Mouse (Mus musculus): ENCODE results near the gene Rin2.

DNA sequence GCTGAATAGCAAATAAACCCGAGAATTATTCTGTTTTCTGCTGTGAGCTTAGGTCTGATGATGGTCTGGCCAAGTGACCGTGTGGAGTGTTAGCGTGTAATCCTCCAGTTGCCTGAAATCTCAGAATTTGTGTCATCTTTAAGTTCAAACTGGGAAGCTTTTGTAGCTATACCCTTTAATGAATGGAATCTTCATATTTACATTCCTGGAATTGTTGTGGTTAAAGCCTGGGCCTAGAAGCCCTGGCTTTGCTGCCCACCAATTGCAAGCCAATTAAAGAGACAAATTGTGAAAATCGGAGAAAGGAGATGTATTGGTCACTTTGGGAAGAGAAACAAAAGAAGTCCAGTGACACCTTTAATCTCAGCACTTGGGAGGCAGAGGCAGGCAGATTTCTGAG, 6.6 kb downstream of the Rin2 start:
- no peak for TF ChIP-seq EP300 (IDR thresholded peaks at IDR 0.05; ENCODE audit: insufficient read depth, low read depth, low read length)
- no peak for TF ChIP-seq CTCF (IDR thresholded peaks at IDR 0.05; ENCODE audit: low read depth, low read length)
- no peak for TF ChIP-seq POLR2A (IDR thresholded peaks at IDR 0.05; ENCODE audit: insufficient read depth, low read length)

All from ES-Bruce4 (cell line).